Mouse (Mus musculus): ENCODE measurements at regions not wholly inside any gene's neighbourhood (a gene's known extent, or its start where the extent isn't known, plus 50 kb on each side); places are given as distances from the start of the nearest gene placed in this dataset.

GRCm38 (mm10) chr13:57286168-57286567 lies 390.4 kb upstream of the Trpc7 start:
- DNase-seq (ENCODE audit: low read depth, low spot score): no peak

GRCm38 (mm10) chr13:57282816-57283215 lies 387.0 kb upstream of the Trpc7 start:
- DNase-seq (ENCODE audit: low read depth, low spot score): no peak

- DNase-seq (ENCODE audit: low read depth, low spot score): no peak
Measured at GRCm38 (mm10) chr13:57281941-57282710, 386.3 kb upstream of the Trpc7 start.

GRCm38 (mm10) chr13:57281504-57281903 lies 385.7 kb upstream of the Trpc7 start:
- DNase-seq (ENCODE audit: low read depth, low spot score): peak; percentile 44

GRCm38 (mm10) chr13:57278580-57278979 lies 382.8 kb upstream of the Trpc7 start:
- peak; percentile 30 for DNase-seq (ENCODE audit: low read depth, low spot score)

- DNase-seq (ENCODE audit: low read depth, low spot score): no peak
Measured at GRCm38 (mm10) chr13:57277076-57277475, 381.3 kb upstream of the Trpc7 start.

GRCm38 (mm10) chr13:57275871-57276270 lies 380.1 kb upstream of the Trpc7 start:
- DNase-seq (ENCODE audit: low read depth, low spot score): no peak

GRCm38 (mm10) chr13:57273593-57273992 lies 377.8 kb upstream of the Trpc7 start:
- no peak for DNase-seq (ENCODE audit: low read depth, low spot score)

GRCm38 (mm10) chr13:57269614-57270013 lies 373.8 kb upstream of the Trpc7 start:
- peak; percentile 46 for DNase-seq (ENCODE audit: low read depth, low spot score)

- peak; percentile 77 for DNase-seq (ENCODE audit: low read depth, low spot score)
Measured at GRCm38 (mm10) chr13:57259920-57260319, 364.1 kb upstream of the Trpc7 start.

GRCm38 (mm10) chr13:57259474-57259873 lies 363.7 kb upstream of the Trpc7 start:
- DNase-seq (ENCODE audit: low read depth, low spot score): no peak

GRCm38 (mm10) chr13:57255920-57256319 lies 360.1 kb upstream of the Trpc7 start:
- DNase-seq (ENCODE audit: low read depth, low spot score): no peak

GRCm38 (mm10) chr13:57249851-57250250 lies 354.1 kb upstream of the Trpc7 start:
- DNase-seq (ENCODE audit: low read depth, low spot score): no peak

- no peak for DNase-seq (ENCODE audit: low read depth, low spot score)
Measured at GRCm38 (mm10) chr13:57249401-57249800, 353.6 kb upstream of the Trpc7 start.

GRCm38 (mm10) chr13:57246238-57246963 lies 350.6 kb upstream of the Trpc7 start:
- DNase-seq (ENCODE audit: low read depth, low spot score): no peak

GRCm38 (mm10) chr13:57236917-57237316 lies 341.1 kb upstream of the Trpc7 start:
- no peak for DNase-seq (ENCODE audit: low read depth, low spot score)

GRCm38 (mm10) chr13:57236211-57236610 lies 340.4 kb upstream of the Trpc7 start:
- no peak for DNase-seq (ENCODE audit: low read depth, low spot score)

GRCm38 (mm10) chr13:57232906-57233305 lies 337.1 kb upstream of the Trpc7 start:
- no peak for DNase-seq (ENCODE audit: low read depth, low spot score)

GRCm38 (mm10) chr13:57231666-57232065 lies 335.9 kb upstream of the Trpc7 start:
- DNase-seq (ENCODE audit: low read depth, low spot score): no peak

GRCm38 (mm10) chr13:57230253-57230652 lies 334.5 kb upstream of the Trpc7 start:
- no peak for DNase-seq (ENCODE audit: low read depth, low spot score)

GRCm38 (mm10) chr13:57221092-57221491 lies 325.3 kb upstream of the Trpc7 start:
- no peak for DNase-seq (ENCODE audit: low read depth, low spot score)

- DNase-seq (ENCODE audit: low read depth, low spot score): no peak
Measured at GRCm38 (mm10) chr13:57216161-57216560, 320.4 kb upstream of the Trpc7 start.

GRCm38 (mm10) chr13:57212251-57212650 lies 316.5 kb upstream of the Trpc7 start:
- no peak for DNase-seq (ENCODE audit: low read depth, low spot score)

Measured in retina, postnatal 7 days (tissue).